Mouse (Mus musculus): ENCODE results near the gene Oaz1. TPM values are rescaled to one million over a fixed set of nuclear protein-coding genes. Genes with fewer than 3 reads are reported as not detected.

Gene Oaz1
- polyA plus RNA-seq, 1 experiment: 1,045 TPM

DNA sequence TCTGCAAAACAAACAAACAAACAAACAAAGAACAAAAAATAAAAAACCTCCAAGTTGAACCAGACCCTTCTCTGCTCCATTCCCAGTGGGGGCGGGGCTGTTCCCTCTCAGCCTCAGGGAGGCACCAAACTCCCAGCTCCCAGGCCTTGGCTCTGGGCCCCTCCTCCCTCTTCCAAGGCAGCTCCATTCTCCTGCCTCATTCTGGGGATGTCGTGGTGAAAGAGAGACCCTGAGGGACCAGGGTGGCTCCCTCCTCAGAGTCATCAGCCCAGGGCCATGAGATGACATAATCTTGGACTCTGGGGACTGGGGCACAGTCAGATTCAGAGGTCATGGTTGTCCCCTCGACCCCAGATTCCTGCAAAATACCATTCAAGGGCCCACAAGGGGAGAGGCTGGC, 50.1 kb downstream of the Oaz1 start:
- no peak for TF ChIP-seq POLR2A (IDR thresholded peaks at IDR 0.05; ENCODE audit: low read depth, low read length)
- no peak for TF ChIP-seq CTCF (conservative IDR thresholded peaks at IDR 0.05; ENCODE audit: insufficient read depth, insufficient read length, low read depth, low read length)
- no peak for DNase-seq
- WGBS: 34% methylated on average over 3 of the region's 3 CpGs
- no peak overlapping the region for H3K4me3 ChIP-seq (ENCODE audit: insufficient read depth, low read depth, low read length)
- no peaks in the 10 kb centered on the region for H3K36me3 ChIP-seq (ENCODE audit: control insufficient read depth, insufficient read depth, low read length)
- no peaks in the 10 kb centered on the region for H3K4me1 ChIP-seq (ENCODE audit: control insufficient read depth, insufficient read depth, low read length)
- no peak overlapping the region for H3K27ac ChIP-seq (ENCODE audit: insufficient read depth, low read depth, low read length)
- no peaks in the 10 kb centered on the region for H3K27me3 ChIP-seq (replicated peaks; ENCODE audit: control insufficient read depth, insufficient read depth, low read length)

Other genes starting within 250 kb of the Oaz1 start
- 8.7 and 10.7 TPM in 2 replicates for gene Klf16, start 249.3 kb upstream of the Oaz1 start, polyA plus RNA-seq (2012; rRNA removed)
- 175 and 221 TPM in 2 replicates for gene Abhd17a, start 236.3 kb upstream of the Oaz1 start, polyA plus RNA-seq (2012; rRNA removed)
- gene Scamp4, start 223.8 kb upstream of the Oaz1 start, polyA plus RNA-seq (2012; rRNA removed): 96.0 and 98.2 TPM in 2 replicates
- 3.4 and 4.4 TPM in 2 replicates for gene Adat3, start 223.8 kb upstream of the Oaz1 start, polyA plus RNA-seq (2012; rRNA removed)
- gene Gm49322, start 220.6 kb upstream of the Oaz1 start, polyA plus RNA-seq (2012; rRNA removed): 0.91 and 1.6 TPM in 2 replicates
- gene Csnk1g2, start 203.8 kb upstream of the Oaz1 start, polyA plus RNA-seq (2012; rRNA removed): 166 and 193 TPM in 2 replicates
- gene Btbd2, start 169.6 kb upstream of the Oaz1 start, polyA plus RNA-seq (2012; rRNA removed): 77.7 and 80.7 TPM in 2 replicates
- 163 and 210 TPM in 2 replicates for gene Mknk2, start 148.5 kb upstream of the Oaz1 start, polyA plus RNA-seq (2012; rRNA removed)
- 14.3 and 19.5 TPM in 2 replicates for gene Mob3a, start 124.7 kb upstream of the Oaz1 start, polyA plus RNA-seq (2012; rRNA removed)
- gene Izumo4, start 124.5 kb upstream of the Oaz1 start, polyA plus RNA-seq (2012; rRNA removed): 36.8 and 39.5 TPM in 2 replicates
- gene Ap3d1, start 84.4 kb upstream of the Oaz1 start, polyA plus RNA-seq (2012; rRNA removed): 87.7 and 105 TPM in 2 replicates
- gene Dot1l, start 71.5 kb upstream of the Oaz1 start, polyA plus RNA-seq (2012; rRNA removed): 18.4 and 19.5 TPM in 2 replicates
- gene Sf3a2, start 28.5 kb upstream of the Oaz1 start, polyA plus RNA-seq (2012; rRNA removed): 22.6 and 23.1 TPM in 2 replicates
- 36.9 and 39.3 TPM in 2 replicates for gene Plekhj1, start 28.0 kb upstream of the Oaz1 start, polyA plus RNA-seq (2012; rRNA removed)
- gene Amh, start 21.4 kb upstream of the Oaz1 start, polyA plus RNA-seq (2012; rRNA removed): 0.17 and 0.23 TPM in 2 replicates
- 0.20 and 3.2 TPM in 2 replicates for gene Jsrp1, start 13.2 kb upstream of the Oaz1 start, polyA plus RNA-seq (2012; rRNA removed)
- 0.03 and 0.09 TPM in 2 replicates for gene Lingo3, start 17.4 kb downstream of the Oaz1 start, polyA plus RNA-seq (2012; rRNA removed)
- gene Lsm7, start 28.6 kb downstream of the Oaz1 start, polyA plus RNA-seq (2012; rRNA removed): 79.0 and 98.1 TPM in 2 replicates
- gene Sppl2b, start 28.6 kb downstream of the Oaz1 start, polyA plus RNA-seq (2012; rRNA removed): 58.2 and 88.0 TPM in 2 replicates
- 0.33 and 0.52 TPM in 2 replicates for gene Tmprss9, start 45.2 kb downstream of the Oaz1 start, polyA plus RNA-seq (2012; rRNA removed)
- 375 and 474 TPM in 2 replicates for gene Timm13, start 74.3 kb downstream of the Oaz1 start, polyA plus RNA-seq (2012; rRNA removed)
- gene Lmnb2, start 91.6 kb downstream of the Oaz1 start, polyA plus RNA-seq (2012; rRNA removed): 8.5 and 10.1 TPM in 2 replicates
- gene Gadd45b, start 103.4 kb downstream of the Oaz1 start, polyA plus RNA-seq (2012; rRNA removed): 10.1 and 11.3 TPM in 2 replicates
- gene Gng7, start 188.3 kb downstream of the Oaz1 start, polyA plus RNA-seq (2012; rRNA removed): 1.9 and 2.0 TPM in 2 replicates
- 0.04 and 0.25 TPM in 2 replicates for gene Diras1, start 199.0 kb downstream of the Oaz1 start, polyA plus RNA-seq (2012; rRNA removed)
- 37.5 and 39.6 TPM in 2 replicates for gene Slc39a3, start 210.8 kb downstream of the Oaz1 start, polyA plus RNA-seq (2012; rRNA removed)
- gene Sgta, start 233.5 kb downstream of the Oaz1 start, polyA plus RNA-seq (2012; rRNA removed): 183 and 212 TPM in 2 replicates
- gene Thop1, start 243.4 kb downstream of the Oaz1 start, polyA plus RNA-seq (2012; rRNA removed): 22.2 and 26.1 TPM in 2 replicates